Mouse (Mus musculus) E14TG2a.4 (cell line): ENCODE results near the gene Strip1.
"Not testable (repeated sequence)": the region's sequence is repeated elsewhere in the genome, so short reads cannot be mapped to it uniquely, and the experiment has no call there.

Experiments
- H3K27me3 ChIP-seq: 2 replicates; pipeline ENCODE4 v1.6.1; 2014; ENCODE audit warnings: low read length, control low read depth; ENCODE audit not compliant: insufficient read depth
- H3K36me3 ChIP-seq: 2 replicates; pipeline ENCODE4 v1.6.1; 2014; ENCODE audit warnings: low read length, control low read depth; ENCODE audit not compliant: insufficient read depth
- H3K4me1 ChIP-seq: replicated peaks from 2 replicates; pipeline ENCODE4 v1.6.1; 2014; ENCODE audit warnings: low read depth, low read length, control low read depth
- H3K4me3 ChIP-seq: replicated peaks from 2 replicates; pipeline ENCODE4 v1.5.1; 2014; ENCODE audit warnings: mild to moderate bottlenecking, low read length
- H3K9me3 ChIP-seq: 2 replicates; pipeline ENCODE4 v1.6.1; 2014; ENCODE audit warnings: low read length, control low read depth
- CTCF ChIP-seq: conservative IDR thresholded peaks from 2 replicates; pipeline ENCODE4 v1.5.1; 2014; ENCODE audit warnings: low read length
- NANOG ChIP-seq: IDR thresholded peaks from 2 replicates; pipeline ENCODE4 v1.6.1; 2014; ENCODE audit warnings: borderline replicate concordance, low read length, mixed read lengths
- POU5F1 ChIP-seq: IDR thresholded peaks from 2 replicates; pipeline ENCODE4 v1.6.1; 2014; ENCODE audit warnings: low read length, borderline replicate concordance

Gene Strip1

DNA sequence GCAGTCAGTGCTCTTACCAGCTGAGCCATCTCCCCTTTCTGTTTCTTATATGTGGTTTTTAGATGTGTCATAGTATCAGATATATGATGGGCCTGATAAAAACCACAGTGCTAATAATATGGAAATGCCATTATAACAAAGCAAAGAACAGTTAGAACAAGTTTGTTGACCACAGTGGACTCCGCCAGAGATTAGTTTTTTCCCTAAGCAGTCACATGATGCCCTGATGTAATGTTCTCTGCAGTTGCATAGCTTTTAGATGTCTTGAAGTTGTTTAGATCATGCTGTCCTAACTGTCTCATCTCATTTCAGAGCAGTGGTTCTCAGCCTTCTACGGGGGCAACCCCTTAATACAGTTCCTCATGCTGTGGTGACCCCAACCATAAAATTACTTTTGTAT, 24.7 kb upstream of the Strip1 start:
- TF ChIP-seq POU5F1 (no peak), NANOG (no peak), CTCF (no peak)
- Histone ChIP-seq H3K36me3 (peaks cover 19% of the 10 kb centered on the region), H3K27me3 (no peaks in the 10 kb centered on the region), H3K4me3 (no peak overlapping the region), H3K4me1 (no peaks in the 10 kb centered on the region), H3K9me3 (no peaks in the 10 kb centered on the region; the same call in 1 of the 2 replicates)

DNA sequence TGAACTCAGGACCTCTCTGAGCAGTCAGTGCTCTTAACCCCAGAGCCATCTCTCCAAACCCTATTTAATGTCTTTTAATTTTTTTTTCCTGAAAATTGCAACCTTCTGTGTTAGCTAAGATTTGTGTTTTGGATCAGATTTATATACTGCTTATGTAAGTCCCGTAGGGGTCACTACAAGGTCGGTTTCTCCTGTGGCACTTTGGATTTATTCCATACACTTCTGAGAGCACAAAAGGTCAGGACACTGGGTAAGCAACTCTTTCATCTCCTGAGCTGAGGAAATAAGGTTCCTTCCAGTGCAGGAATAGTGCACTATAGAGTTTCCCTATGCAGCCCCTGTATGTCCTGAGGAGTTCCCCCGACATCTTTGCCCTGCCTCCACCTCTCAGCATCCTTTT, 24.0 kb upstream of the Strip1 start:
- no peak overlapping the region for H3K4me3 ChIP-seq
- TF ChIP-seq POU5F1 (no peak), CTCF (no peak), NANOG (no peak)
- no peaks in the 10 kb centered on the region; the same call in 1 of the 2 replicates for H3K9me3 ChIP-seq
- H3K4me1 ChIP-seq, result no peaks in the 10 kb centered on the region
- H3K36me3 ChIP-seq, result peaks cover 14% of the 10 kb centered on the region
- no peaks in the 10 kb centered on the region for H3K27me3 ChIP-seq

- TF ChIP-seq POU5F1 (no peak), NANOG (no peak), CTCF (no peak)
- H3K4me3 ChIP-seq, result no peak overlapping the region
- H3K27me3 ChIP-seq, result no peaks in the 10 kb centered on the region
- no peaks in the 10 kb centered on the region; the same call in 1 of the 2 replicates for H3K9me3 ChIP-seq
- H3K36me3 ChIP-seq, result peaks cover 10% of the 10 kb centered on the region; the same call in 1 of the 2 replicates
- H3K4me1 ChIP-seq, result no peaks in the 10 kb centered on the region
These were observed 23.4 kb upstream of the Strip1 start for GRCm38 (mm10) chr3:107654861-107655260.

- H3K36me3 ChIP-seq, result 0 out of 2 replicates have a peak, but pooled peaks cover 5% of the 10 kb centered on the region
- no peaks in the 10 kb centered on the region; the same call in 1 of the 2 replicates for H3K9me3 ChIP-seq
- TF ChIP-seq CTCF (no peak), POU5F1 (no peak), NANOG (no peak)
- H3K4me3 ChIP-seq, result no peak overlapping the region
- H3K27me3 ChIP-seq, result no peaks in the 10 kb centered on the region
- peaks cover 1% of the 10 kb centered on the region; the same call in 1 of the 2 replicates for H3K4me1 ChIP-seq
These were observed 21.5 kb upstream of the Strip1 start for GRCm38 (mm10) chr3:107652968-107653367.

DNA sequence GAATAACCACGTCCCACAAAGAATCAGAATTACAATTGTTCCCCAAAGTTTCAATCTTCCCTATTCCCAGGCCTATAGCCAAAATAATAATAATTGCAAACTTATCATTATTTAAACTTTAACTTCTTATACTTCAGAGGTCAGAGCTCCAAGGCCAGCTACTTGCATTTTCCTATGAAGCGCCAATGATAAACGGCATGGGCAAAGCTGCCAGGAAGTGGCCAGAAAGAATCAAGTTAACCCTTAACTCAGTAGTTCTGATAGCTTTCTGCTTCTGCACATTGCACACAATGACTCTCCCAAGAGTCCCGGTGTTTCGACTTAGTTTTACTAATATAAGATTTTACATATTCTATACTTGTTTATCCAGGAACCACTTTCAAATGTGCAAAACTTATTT, 18.8 kb upstream of the Strip1 start:
- not testable (repeated sequence) for H3K9me3 ChIP-seq, H3K4me1 ChIP-seq, H3K27me3 ChIP-seq, H3K4me3 ChIP-seq, H3K36me3 ChIP-seq

DNA sequence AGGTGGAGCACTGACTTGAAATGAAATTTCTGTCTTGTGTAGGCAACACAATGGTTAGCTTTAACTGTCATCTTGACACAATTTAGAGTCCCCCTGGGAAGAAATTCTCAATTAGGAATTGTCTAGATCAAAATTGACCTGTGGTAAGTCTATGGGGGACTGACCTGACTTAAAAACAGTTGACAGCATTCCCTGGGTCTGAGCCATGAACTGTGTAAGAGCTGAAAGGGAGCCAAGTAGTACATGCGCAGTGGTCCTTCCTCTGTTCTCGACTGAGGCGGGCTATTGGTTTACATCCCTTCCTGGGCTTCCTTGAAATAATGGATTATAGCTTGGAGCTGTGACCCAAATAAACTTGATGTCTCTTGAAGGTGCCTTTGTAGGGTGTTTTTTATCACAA, 15.5 kb upstream of the Strip1 start:
- Histone ChIP-seq H3K4me1 (peaks cover 2% of the 10 kb centered on the region; the same call in 1 of the 2 replicates), H3K27me3 (no peaks in the 10 kb centered on the region), H3K4me3 (no peak overlapping the region), H3K36me3 (no peaks in the 10 kb centered on the region), H3K9me3 (peaks cover 6% of the 10 kb centered on the region; the same call in 1 of the 2 replicates)
- no peak for TF ChIP-seq NANOG
- no peak for TF ChIP-seq CTCF
- no peak for TF ChIP-seq POU5F1

GRCm38 (mm10) chr3:107637606-107638172, 6.2 kb upstream of the Strip1 start:
- H3K4me3 ChIP-seq, result no peak overlapping the region
- no peaks in the 10 kb centered on the region for H3K36me3 ChIP-seq
- H3K4me1 ChIP-seq, result no peaks in the 10 kb centered on the region
- TF ChIP-seq CTCF (no peak), NANOG (no peak), POU5F1 (no peak)
- H3K27me3 ChIP-seq, result 0 out of 2 replicates have a peak, but pooled peaks cover 2% of the 10 kb centered on the region
- H3K9me3 ChIP-seq, result no peaks in the 10 kb centered on the region

- Histone ChIP-seq H3K4me1 (peaks cover 5% of the 10 kb centered on the region; the same call in 1 of the 2 replicates), H3K27me3 (0 out of 2 replicates have a peak, but pooled peaks cover 2% of the 10 kb centered on the region), H3K4me3 (no peak overlapping the region), H3K9me3 (no peaks in the 10 kb centered on the region), H3K36me3 (no peaks in the 10 kb centered on the region)
- TF ChIP-seq POU5F1 (no peak), NANOG (no peak), CTCF (no peak)
These were observed 4.7 kb upstream of the Strip1 start for GRCm38 (mm10) chr3:107636236-107636635.

DNA sequence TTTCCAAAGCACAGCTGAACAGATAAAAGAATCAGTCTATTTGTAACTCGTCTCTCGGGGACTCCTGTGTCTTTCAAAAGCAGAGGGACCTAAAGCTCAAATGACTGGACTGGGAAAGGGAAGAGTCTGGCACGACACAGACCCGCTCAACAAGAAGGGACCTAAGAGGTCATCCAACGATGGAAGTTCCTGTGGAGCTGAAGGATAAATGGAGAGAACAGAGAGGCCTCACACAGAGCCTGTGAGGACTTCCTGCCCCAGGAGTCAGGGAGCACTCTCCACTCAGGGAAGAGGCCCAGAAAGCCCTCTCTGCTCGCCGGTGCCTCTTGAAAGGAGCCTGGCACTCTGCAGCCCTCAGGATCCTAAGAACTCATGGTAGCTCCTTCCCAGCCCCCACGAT, 4.3 kb upstream of the Strip1 start:
- no peaks in the 10 kb centered on the region for H3K9me3 ChIP-seq

More for the DNA sequence above, 4.3 kb upstream of the Strip1 start:
- Histone ChIP-seq H3K36me3 (no peaks in the 10 kb centered on the region), H3K4me1 (peaks cover 5% of the 10 kb centered on the region), H3K4me3 (no peak overlapping the region), H3K27me3 (0 out of 2 replicates have a peak, but pooled peaks cover 2% of the 10 kb centered on the region)
- TF ChIP-seq CTCF (no peak), NANOG (no peak), POU5F1 (no peak)
